Mouse (Mus musculus) monocyte, adult 5-6 weeks (primary cell): Measurements from ENCODE around the gene Krt82. TPM values are rescaled to one million over a fixed set of nuclear protein-coding genes. Genes with fewer than 3 reads are reported as not detected.
A peak's percentile ranks its signal among the peaks of the same experiment; 100 is the strongest.
"Not testable (repeated sequence)": the region's sequence is repeated elsewhere in the genome, so short reads cannot be mapped to it uniquely, and the experiment has no call there.

ENCODE experiments used
- ATAC-seq: fragments of 153-309, 156-312 bp; replicated peaks from 2 replicates; pipeline ENCODE4 v1.8.0; 2017; ENCODE audit warnings: mild to moderate bottlenecking; ENCODE audit not compliant: low TSS enrichment, insufficient number of reproducible peaks, severe bottlenecking, poor library complexity, low FRiP score
- total RNA-seq: library from RNA; stranded (forward); fragments of 200-1000, 200-491, 200-594 nt; gene quantifications from 3 replicates; pipeline ENCODE4 v1.2.3, GENCODE M21; 2017

Gene Krt82
- total RNA-seq, 1 experiment from 2014 or later, result not detected

DNA sequence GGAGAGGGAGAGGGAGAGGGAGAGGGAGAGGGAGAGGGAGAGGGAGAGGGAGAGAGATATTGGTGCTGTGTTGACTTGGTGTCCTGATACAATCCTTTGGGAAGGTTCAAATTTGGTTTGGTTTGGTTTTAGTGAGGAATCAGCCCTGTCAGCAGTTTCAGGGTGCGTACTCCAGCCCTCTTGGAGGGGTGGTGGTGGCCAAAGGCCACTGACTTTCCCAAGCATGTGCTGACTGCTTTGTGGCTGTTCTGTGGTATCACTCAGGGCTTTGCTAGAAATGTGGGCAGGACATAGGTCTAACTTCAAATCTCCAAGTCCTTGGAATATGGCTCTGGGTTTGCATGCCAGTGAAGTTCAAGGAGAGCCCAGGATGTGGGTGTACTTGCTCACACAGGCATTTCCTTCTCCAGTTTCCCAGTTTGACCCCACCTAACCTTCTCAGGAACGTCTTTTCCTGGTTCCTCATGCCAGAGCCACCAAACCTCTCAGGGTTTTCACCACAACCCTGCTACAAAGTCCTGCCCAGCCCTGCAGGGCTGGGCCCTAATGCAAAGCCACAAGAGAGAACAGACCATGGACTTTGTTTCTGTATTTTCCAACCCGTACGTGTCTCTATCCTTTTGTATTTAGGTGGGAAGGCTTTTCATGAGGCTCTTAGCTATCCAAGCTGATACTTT, 27.8 kb downstream of the Krt82 start:
- ATAC-seq, result no peak

DNA sequence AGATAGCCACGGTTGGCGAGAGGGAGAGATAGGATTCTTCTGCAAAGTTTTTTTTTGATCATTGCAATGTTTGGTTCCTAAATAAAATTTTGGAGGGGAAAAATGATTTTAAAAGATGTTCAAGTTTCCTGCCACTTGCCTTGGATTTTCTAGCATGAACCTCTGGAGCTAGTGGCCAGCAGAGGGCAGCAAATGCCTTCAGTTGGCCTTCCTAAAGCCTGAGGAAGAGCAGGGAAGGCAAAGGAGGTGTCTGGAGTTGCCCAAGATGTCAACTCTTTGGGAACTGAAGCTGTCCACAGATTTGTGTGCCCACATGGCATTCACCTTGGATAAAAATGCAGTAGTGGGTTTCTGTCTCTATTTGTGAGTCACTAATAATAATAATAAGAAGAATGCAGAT, 30.7 kb downstream of the Krt82 start:
- 0 out of 2 replicates have a peak, but pooled peaks have one; percentile 53 for ATAC-seq

DNA sequence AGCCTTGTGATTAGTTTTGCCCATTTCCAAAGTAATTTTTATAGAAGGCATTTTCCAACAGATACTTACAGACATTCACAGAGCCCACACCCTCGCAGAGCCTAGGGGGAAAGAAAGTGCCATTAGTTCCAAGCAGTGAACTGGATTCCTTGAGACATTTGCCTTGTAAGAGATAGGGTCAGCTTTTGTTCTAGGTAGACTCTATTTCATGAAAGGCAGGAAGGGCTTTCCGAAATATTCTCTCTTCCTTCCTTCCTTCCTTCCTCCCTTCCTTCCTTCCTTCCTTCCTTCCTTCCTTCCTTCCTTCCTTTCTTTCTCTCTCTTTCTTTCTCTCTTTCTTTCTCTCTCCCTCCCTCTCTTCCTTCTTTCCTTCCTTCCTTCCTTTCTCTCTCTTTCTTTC, 33.3 kb downstream of the Krt82 start, which contains the start of gene Gm49425:
TSS of gene Gm49425 (minus strand) at position 101 of the 400 bp plus-strand sequence.
- ATAC-seq, result not testable (repeated sequence)

DNA sequence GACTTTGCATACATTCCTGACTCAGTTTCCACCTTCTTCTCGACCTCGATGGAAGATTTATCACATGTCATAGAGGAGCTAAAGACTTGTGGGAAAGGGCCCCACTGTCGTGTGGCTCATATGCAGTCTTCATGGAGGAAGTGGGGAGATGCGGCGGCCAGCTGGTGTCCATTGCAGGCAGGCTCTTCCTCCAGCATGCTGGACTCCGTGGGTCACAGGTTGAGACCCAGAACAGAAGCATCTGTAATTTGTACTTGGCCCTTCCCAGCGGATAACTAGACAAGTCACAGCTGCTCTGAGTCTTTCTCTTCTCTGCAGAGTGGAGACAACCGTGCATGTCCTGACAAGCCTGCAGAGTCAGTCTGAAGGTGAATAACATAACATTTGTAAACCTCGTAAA, 42.2 kb downstream of the Krt82 start:
- no peak for ATAC-seq

DNA sequence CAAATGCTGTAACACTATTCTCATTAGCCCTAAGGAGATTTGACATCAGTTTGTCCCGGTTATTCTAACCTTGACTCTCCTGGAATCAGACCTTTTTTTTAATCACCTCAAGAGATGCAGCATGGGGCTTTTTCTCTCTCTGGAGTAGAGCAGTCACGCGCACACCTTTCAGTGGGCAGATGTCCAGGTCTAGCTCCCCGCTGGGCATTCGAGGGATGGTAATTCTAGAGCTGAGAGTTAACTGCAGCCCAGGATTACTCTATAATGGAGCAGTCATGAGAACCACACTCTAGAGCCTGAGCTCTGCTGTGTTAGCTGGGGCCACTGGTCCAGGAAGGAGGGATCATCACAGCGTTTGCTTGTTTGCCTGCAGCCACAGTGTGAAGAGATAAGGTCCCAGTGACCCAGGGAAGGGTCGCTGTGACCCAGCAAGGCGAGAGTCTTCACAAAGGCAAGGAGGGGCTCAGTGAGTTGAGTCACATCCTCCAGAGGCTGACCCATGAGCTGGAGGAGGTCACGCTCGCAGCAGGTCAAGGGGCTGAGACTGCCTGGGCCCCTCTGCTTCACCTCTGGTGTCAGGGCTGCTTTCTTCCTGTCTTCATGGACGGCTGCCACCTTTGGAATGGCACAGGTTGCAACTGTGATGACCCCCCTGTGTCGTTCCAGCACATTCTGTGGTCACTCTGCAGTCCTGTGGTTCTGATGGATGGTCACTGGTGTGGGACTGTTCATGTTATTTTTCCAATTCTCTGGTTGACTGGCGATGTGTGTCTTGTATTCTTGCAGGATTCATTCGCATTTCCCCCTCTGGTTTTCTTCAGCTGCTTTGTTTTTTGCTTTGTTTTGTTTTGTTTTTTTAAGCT, 43.3 kb downstream of the Krt82 start:
- ATAC-seq, result no peak

DNA sequence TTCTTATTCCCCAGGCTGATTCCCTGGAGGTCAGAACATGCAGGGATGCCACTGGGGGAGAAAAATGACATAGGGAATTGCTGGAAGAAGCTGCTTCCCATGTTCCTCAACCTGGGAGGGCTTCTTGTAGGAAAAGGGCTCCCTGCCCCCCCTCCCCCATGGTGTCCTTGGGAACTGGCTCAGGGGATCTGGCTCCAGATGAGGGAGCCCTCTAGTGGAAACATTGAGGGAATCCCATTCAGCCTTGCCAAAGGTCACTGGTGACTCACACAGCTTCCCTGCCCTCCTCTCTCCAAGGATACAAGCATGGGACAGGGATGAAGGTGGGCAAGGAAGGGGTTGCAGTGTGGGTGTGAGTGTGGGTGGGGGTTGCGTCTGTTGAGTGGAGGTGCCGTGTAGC, 53.3 kb downstream of the Krt82 start:
- ATAC-seq, result no peak

DNA sequence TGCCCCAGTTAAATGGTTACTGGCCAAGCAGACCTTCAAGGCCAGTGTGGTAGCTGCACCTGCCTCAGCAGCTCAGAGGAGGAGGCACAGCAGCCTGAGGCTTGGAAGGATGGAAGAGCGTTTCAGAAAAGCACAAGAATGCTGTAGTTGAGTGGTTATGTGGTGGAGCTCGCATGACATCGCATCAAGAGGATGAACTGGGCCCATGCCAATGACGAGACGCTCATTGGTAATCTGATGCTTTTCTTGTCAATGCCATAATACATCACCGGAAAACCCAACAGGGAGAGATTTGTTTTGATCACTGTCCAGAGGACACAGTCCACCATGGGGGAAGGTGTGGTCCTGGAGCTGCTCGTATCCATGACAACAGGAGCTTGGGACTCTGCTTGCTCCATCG, 55.2 kb downstream of the Krt82 start:
- ATAC-seq, result no peak

DNA sequence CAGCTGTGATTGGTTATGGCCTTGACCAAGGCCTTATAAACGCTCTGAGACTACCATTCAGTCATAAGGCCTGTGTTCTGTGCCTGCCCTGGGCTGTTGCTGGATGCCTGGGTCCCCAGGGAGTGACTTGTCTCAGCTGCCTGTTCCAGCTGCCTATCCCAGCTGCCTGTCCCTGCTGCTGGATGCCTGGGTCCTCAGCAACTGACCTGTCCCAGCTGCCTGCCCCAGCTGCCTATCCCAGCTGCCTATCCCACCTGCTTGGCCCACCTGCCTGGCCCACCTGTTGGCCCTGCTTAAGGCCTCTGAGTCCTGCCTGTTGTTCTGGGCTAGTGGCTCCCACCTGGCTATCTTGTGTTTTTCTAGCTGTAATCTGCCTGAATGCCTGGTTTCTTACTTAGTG, 56.3 kb downstream of the Krt82 start:
- no peak for ATAC-seq

DNA sequence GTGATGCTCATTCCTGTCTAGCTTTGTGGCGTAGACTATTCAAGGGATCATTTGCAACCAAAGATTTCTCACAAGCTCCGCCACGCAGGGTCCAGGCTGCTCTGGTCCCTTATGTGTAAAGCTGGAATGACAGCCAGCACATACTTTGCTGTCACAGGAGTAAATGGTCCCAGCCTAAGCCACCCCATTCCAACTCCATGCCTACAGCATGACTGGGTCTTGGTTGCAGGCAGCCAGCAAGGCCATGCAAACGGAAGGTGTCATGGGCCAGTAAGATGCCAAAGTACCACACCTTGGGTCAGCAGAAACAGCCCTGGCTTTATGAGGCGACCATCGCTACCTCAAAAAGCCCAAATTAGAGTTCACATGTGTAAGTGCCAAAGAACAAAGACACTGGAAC, 56.8 kb downstream of the Krt82 start:
- ATAC-seq, result no peak

DNA sequence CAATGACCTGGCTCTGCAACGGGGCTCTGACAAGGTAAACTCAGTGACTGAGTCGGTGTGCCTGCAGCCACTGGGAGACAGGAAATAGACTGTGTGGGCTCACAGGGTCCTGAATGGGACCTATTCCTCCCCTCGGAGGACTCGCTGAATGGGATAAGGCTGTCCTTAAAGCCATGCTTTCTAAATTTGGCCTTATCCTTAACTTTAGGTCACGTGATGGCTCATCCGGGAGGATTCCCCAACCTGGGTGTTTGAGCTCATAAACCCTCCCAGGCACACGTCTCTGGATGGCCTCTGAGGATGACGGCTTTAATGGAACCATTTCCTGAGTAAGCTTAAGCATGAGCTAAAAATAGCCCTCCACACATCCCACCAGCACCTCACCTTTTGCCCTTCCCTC, 57.7 kb downstream of the Krt82 start:
- no peak for ATAC-seq

DNA sequence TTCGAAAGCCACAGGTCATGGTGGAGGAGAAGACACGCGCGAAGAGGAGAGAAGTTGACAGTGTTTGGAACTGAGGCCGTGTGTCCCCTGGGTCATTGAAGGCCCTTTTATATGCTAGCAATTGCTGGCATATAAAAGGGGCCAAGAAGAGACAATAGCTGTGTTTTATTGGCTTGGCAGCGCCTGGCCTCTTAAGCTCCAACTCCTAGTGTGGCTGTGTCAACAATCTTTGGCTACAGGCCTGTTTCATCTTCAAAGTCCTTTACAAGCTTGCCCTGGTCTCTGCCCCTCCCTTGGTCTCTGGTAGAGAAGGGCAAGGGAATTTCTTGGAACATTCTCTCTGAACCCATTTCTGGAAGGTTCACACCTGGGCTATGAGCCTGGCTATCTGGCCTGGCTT, 59.0 kb downstream of the Krt82 start, which contains the start of gene Krt83:
TSS of gene Krt83 (minus strand) at position 82 of the 400 bp plus-strand sequence.
- ATAC-seq, result no peak

Other genes with a start within 250 kb of the Krt82 start
- gene Krt80, start 180.5 kb downstream of the Krt82 start, total RNA-seq, result 124 to 181 TPM (median 163 TPM) in 3 replicates
- gene Krt7, start 139.6 kb downstream of the Krt82 start, total RNA-seq, result 3.0 to 8.2 TPM (median 4.9 TPM) in 3 replicates
- gene Krt87, start 111.9 kb downstream of the Krt82 start, total RNA-seq, result not detected in 3 replicates
- gene Krt88, start 102.9 kb downstream of the Krt82 start, total RNA-seq, result not detected in 3 replicates
- gene Krt81, start 86.9 kb downstream of the Krt82 start, total RNA-seq, result not detected in 3 replicates
- 0.11 to 2.1 TPM in 2 of 3 replicates, not detected in the other for gene Krt86, start 77.2 kb downstream of the Krt82 start, total RNA-seq
- gene Krt83, start 59.2 kb downstream of the Krt82 start, total RNA-seq, result not detected in 3 replicates
- not detected in 3 replicates for gene Gm49425, start 33.4 kb downstream of the Krt82 start, total RNA-seq
- not detected in 3 replicates for gene Krt84, start 17.8 kb downstream of the Krt82 start, total RNA-seq
- not detected in 3 replicates for gene Krt90, start 12.3 kb upstream of the Krt82 start, total RNA-seq
- not detected in 3 replicates for gene Krt75, start 23.2 kb upstream of the Krt82 start, total RNA-seq
- gene Gm5414, start 77.5 kb upstream of the Krt82 start, total RNA-seq, result not detected in 3 replicates
- not detected in 3 replicates for gene Gm5478, start 96.7 kb upstream of the Krt82 start, total RNA-seq
- not detected in 3 replicates for gene Krt6b, start 129.6 kb upstream of the Krt82 start, total RNA-seq
- not detected in 3 replicates for gene Krt6a, start 143.6 kb upstream of the Krt82 start, total RNA-seq
- not detected in 3 replicates for gene Krt5, start 162.2 kb upstream of the Krt82 start, total RNA-seq
- gene Krt71, start 192.4 kb upstream of the Krt82 start, total RNA-seq, result not detected in 3 replicates
- not detected in 3 replicates for gene Krt72, start 235.8 kb upstream of the Krt82 start, total RNA-seq